Mouse (Mus musculus) lung, embryonic 16.5 days (tissue): ENCODE measurements around the gene Tnik. TPM values are rescaled to one million over a fixed set of nuclear protein-coding genes. Genes with fewer than 3 reads are reported as not detected.

Experiments
- ATAC-seq: fragments of 200-750 bp; cut with Nextera tagmentation; 2 replicates; pipeline ENCODE4 v1.8.0; 2017; ENCODE audit warnings: low read depth, mild to moderate bottlenecking, moderate library complexity
- H3K27ac ChIP-seq: fragments of 300-500 bp; sonication (generic); 2 replicates; pipeline ENCODE4 v1.5.1; 2014; ENCODE audit warnings: mild to moderate bottlenecking, control low read depth, low read length
- H3K27me3 ChIP-seq: fragments of 300-500 bp; sonication (generic); 2 replicates; pipeline ENCODE4 v1.6.1; 2014; ENCODE audit warnings: low read depth, low read length, mixed read lengths; ENCODE audit not compliant: control insufficient read depth, insufficient read depth
- H3K36me3 ChIP-seq: fragments of 300-500 bp; sonication (generic); 2 replicates; pipeline ENCODE4 v1.6.1; 2014; ENCODE audit warnings: low read length; ENCODE audit not compliant: control insufficient read depth, insufficient read depth
- H3K4me1 ChIP-seq: fragments of 300-500 bp; sonication (generic); replicated peaks from 2 replicates; pipeline ENCODE4 v1.6.1; 2014; ENCODE audit warnings: low read length, mixed read lengths; ENCODE audit not compliant: control insufficient read depth, insufficient read depth
- H3K4me2 ChIP-seq: fragments of 300-500 bp; sonication (generic); 2 replicates; pipeline ENCODE4 v1.6.1; 2014; ENCODE audit warnings: low read depth, low read length, control low read depth
- H3K4me3 ChIP-seq: fragments of 300-500 bp; sonication (generic); 2 replicates; pipeline ENCODE4 v1.5.1; 2014; ENCODE audit warnings: mild to moderate bottlenecking, low read length, control low read depth
- H3K9ac ChIP-seq: fragments of 300-500 bp; sonication (generic); 2 replicates; pipeline ENCODE4 v1.6.1; 2014; ENCODE audit warnings: low read length, control low read depth
- H3K9me3 ChIP-seq: fragments of 300-500 bp; sonication (generic); 2 replicates; pipeline ENCODE4 v1.6.1; 2016; ENCODE audit warnings: low read length; ENCODE audit not compliant: control insufficient read depth
- WGBS: fragments of 180-500 bp; shearing (Covaris S2); extraction: QIAGEN DNeasy Blood & Tissue Kit; methylation state at CpG from one replicate; pipeline ENCODE4 v1.1.7; 2014; 5-methylcytosine and 5-hydroxymethylcytosine counted together
- polyA plus RNA-seq: library from polyadenylated mRNA; unstranded; fragments of >200 nt; fragmentation: Nextera tagmentation; extraction: Ambion mirVana; gene quantifications from 2 replicates; pipeline ENCODE4 v1.2.1, GENCODE M21; 2015

Gene Tnik
- polyA plus RNA-seq, 1 experiment from 2014 or later, result 10.4 TPM

GRCm38 (mm10) chr3:28229503-28229902 lies 33.5 kb upstream of the Tnik start:
- no peak for ATAC-seq
- no peak overlapping the region for H3K9ac ChIP-seq
- H3K9me3 ChIP-seq, result no peaks in the 10 kb centered on the region
- H3K4me3 ChIP-seq, result no peak overlapping the region
- no peaks in the 10 kb centered on the region for H3K27me3 ChIP-seq
- H3K36me3 ChIP-seq, result no peaks in the 10 kb centered on the region
- no peak overlapping the region for H3K27ac ChIP-seq
- no peaks in the 10 kb centered on the region for H3K4me1 ChIP-seq
- no peak overlapping the region for H3K4me2 ChIP-seq
- WGBS, result 56% methylated on average over 2 of the region's 2 CpGs

GRCm38 (mm10) chr3:28232885-28233284 lies 30.1 kb upstream of the Tnik start:
- ATAC-seq, result no peak
- H3K27ac ChIP-seq, result no peak overlapping the region
- no peak overlapping the region for H3K4me3 ChIP-seq
- no peaks in the 10 kb centered on the region for H3K4me1 ChIP-seq
- H3K27me3 ChIP-seq, result no peaks in the 10 kb centered on the region
- no peak overlapping the region for H3K4me2 ChIP-seq
- H3K36me3 ChIP-seq, result no peaks in the 10 kb centered on the region
- H3K9ac ChIP-seq, result no peak overlapping the region
- WGBS, result 76% methylated on average over 4 of the region's 4 CpGs
- H3K9me3 ChIP-seq, result no peaks in the 10 kb centered on the region

- H3K36me3 ChIP-seq, result no peaks in the 10 kb centered on the region
- 80% methylated on average over 7 of the region's 7 CpGs for whole genome bisulfite sequencing
- H3K27me3 ChIP-seq, result no peaks in the 10 kb centered on the region
- H3K4me3 ChIP-seq, result no peak overlapping the region
- H3K4me1 ChIP-seq, result no peaks in the 10 kb centered on the region
- no peak overlapping the region for H3K9ac ChIP-seq
- no peak overlapping the region for H3K27ac ChIP-seq
- H3K4me2 ChIP-seq, result no peak overlapping the region
- ATAC-seq, result no peak
- H3K9me3 ChIP-seq, result no peaks in the 10 kb centered on the region
Measured at GRCm38 (mm10) chr3:28234179-28234578, 28.8 kb upstream of the Tnik start.

DNA sequence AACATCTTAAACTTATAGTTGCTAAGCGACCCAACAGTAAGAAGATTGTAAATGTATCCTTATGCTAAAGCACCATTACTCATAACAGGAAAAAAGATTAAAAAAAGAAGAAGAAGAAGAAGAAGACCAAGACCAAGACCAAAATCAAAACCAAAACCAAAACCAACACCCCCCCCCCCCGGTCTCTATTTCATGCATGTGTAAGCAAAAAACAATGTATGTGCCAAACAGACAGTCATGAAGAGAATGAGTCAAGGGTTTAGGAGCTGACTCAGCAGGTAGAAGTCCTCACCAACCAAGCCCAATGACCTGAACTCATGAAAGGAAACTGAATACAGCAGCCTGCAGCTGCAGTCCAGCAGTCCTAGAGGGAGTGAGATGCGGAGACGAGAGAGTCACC lies 26.3 kb upstream of the Tnik start:
- Histone ChIP-seq H3K36me3 (no peaks in the 10 kb centered on the region), H3K27ac (no peak overlapping the region), H3K4me2 (no peak overlapping the region), H3K4me3 (no peak overlapping the region), H3K4me1 (no peaks in the 10 kb centered on the region), H3K9me3 (no peaks in the 10 kb centered on the region), H3K27me3 (no peaks in the 10 kb centered on the region), H3K9ac (no peak overlapping the region)
- WGBS, result 90% methylated on average over 4 of the region's 4 CpGs
- ATAC-seq, result no peak

- Histone ChIP-seq H3K27me3 (no peaks in the 10 kb centered on the region), H3K4me1 (no peaks in the 10 kb centered on the region), H3K4me2 (no peak overlapping the region), H3K9me3 (no peaks in the 10 kb centered on the region), H3K36me3 (no peaks in the 10 kb centered on the region), H3K27ac (no peak overlapping the region), H3K4me3 (no peak overlapping the region), H3K9ac (no peak overlapping the region)
- ATAC-seq, result no peak
- 71% methylated on average over 2 of the region's 2 CpGs for WGBS
Measured at GRCm38 (mm10) chr3:28238136-28238535, 24.9 kb upstream of the Tnik start.

GRCm38 (mm10) chr3:28242561-28242960 lies 20.5 kb upstream of the Tnik start:
- WGBS, result 78% methylated on average over 2 of the region's 2 CpGs
- Histone ChIP-seq H3K4me1 (no peaks in the 10 kb centered on the region), H3K27me3 (no peaks in the 10 kb centered on the region), H3K36me3 (no peaks in the 10 kb centered on the region), H3K9me3 (no peaks in the 10 kb centered on the region), H3K9ac (no peak overlapping the region), H3K27ac (no peak overlapping the region), H3K4me2 (no peak overlapping the region), H3K4me3 (no peak overlapping the region)
- no peak for ATAC-seq

- Histone ChIP-seq H3K9me3 (no peaks in the 10 kb centered on the region), H3K4me2 (no peak overlapping the region), H3K36me3 (no peaks in the 10 kb centered on the region), H3K9ac (no peak overlapping the region), H3K4me3 (no peak overlapping the region), H3K27ac (no peak overlapping the region), H3K4me1 (peaks cover 7% of the 10 kb centered on the region), H3K27me3 (no peaks in the 10 kb centered on the region)
- no peak for ATAC-seq
- 65% methylated on average over 5 of the region's 5 CpGs for WGBS
Measured at GRCm38 (mm10) chr3:28244244-28244890, 18.6 kb upstream of the Tnik start.

DNA sequence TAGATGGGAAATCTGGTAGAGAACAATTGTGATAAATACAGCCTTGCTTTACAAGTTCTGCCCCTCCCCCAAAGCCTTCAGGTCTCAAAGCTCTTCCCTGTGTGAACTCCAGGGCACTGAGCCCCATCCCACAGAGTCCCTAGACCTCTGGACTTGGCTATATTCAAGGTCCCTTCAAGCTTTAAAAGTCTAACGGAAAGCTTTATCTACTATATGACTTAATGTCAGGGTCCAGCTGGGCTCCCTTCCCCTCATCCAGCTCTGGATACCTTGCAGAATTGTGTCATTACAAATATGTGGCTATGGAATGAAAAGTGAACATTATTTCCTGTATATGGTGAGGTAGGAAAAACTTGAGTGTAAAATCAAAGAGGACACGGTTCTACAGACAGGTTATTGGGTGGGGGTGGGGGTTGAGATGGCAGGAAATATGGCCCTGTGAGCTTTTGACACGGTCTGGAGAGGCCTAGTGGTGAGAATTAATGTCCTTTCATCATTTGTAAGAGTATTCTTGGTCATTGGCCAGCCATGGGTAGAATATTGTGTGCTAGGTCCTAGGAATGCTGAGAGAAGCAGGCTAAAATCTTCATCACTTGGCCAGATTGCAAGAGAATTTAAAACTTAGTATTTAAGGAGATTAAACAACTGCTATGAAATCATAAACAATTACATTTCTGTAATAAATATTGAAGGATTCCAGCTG lies 14.6 kb upstream of the Tnik start:
- no peaks in the 10 kb centered on the region for H3K9me3 ChIP-seq
- H3K4me1 ChIP-seq, result peaks cover 7% of the 10 kb centered on the region
- H3K4me2 ChIP-seq, result no peak overlapping the region
- H3K27me3 ChIP-seq, result no peaks in the 10 kb centered on the region
- H3K36me3 ChIP-seq, result no peaks in the 10 kb centered on the region
- H3K27ac ChIP-seq, result peak overlapping the region; percentile 41; the same call in 1 of the 2 replicates
- no peak overlapping the region for H3K4me3 ChIP-seq
- WGBS, result 38% methylated on average over 3 of the region's 3 CpGs
- H3K9ac ChIP-seq, result no peak overlapping the region
- peak; percentile 88 for ATAC-seq

- no peak overlapping the region for H3K4me2 ChIP-seq
- 81% methylated on average over 7 of the region's 7 CpGs for WGBS
- H3K4me3 ChIP-seq, result no peak overlapping the region
- no peak overlapping the region for H3K27ac ChIP-seq
- H3K9me3 ChIP-seq, result no peaks in the 10 kb centered on the region
- no peaks in the 10 kb centered on the region for H3K36me3 ChIP-seq
- H3K9ac ChIP-seq, result no peak overlapping the region
- no peaks in the 10 kb centered on the region for H3K4me1 ChIP-seq
- ATAC-seq, result no peak
- no peaks in the 10 kb centered on the region for H3K27me3 ChIP-seq
Measured at GRCm38 (mm10) chr3:28255711-28256110, 7.3 kb upstream of the Tnik start.
